Mouse (Mus musculus) mature B cell (primary cell): ENCODE measurements around the gene Ube2u.

Experiments used
- in situ Hi-C: fragments of 300-500 bp; cut with MboI; formaldehyde crosslinking; loops from 2 replicates; pipeline ENCODE4 v1.14.3; 2019

Ube2u gene

GRCm38 (mm10) chr4:100547905-100548304 lies 69.3 kb downstream of the Ube2u start:
- in situ Hi-C loops = no loop called here

- in situ Hi-C loops = no loop called here
Observed at GRCm38 (mm10) chr4:100553296-100553695, 74.6 kb downstream of the Ube2u start.

GRCm38 (mm10) chr4:100588236-100589206 lies 109.9 kb downstream of the Ube2u start:
- in situ Hi-C loops = no loop called here

- in situ Hi-C loops = no loop called here
Observed at GRCm38 (mm10) chr4:100595771-100596170, 117.1 kb downstream of the Ube2u start.

GRCm38 (mm10) chr4:100596630-100597029 lies 118.0 kb downstream of the Ube2u start:
- in situ Hi-C loops = no loop called here

- in situ Hi-C loops = no loop called here
Observed at GRCm38 (mm10) chr4:100597049-100597448, 118.4 kb downstream of the Ube2u start.
